Mouse (Mus musculus) heart, embryonic 13.5 days (tissue): ENCODE measurements around the gene Flt3. TPM values are rescaled to one million over a fixed set of nuclear protein-coding genes. Genes with fewer than 3 reads are reported as not detected.

ENCODE experiments used
- ATAC-seq: fragments of 200-750 bp; cut with Nextera tagmentation; 2 replicates; pipeline ENCODE4 v1.8.0; 2017; ENCODE audit warnings: moderate TSS enrichment; ENCODE audit not compliant: insufficient number of reproducible peaks, low FRiP score, low TSS enrichment; ENCODE audit errors: extremely low read depth
- H3K27ac ChIP-seq: fragments of 300-500 bp; sonication (generic); replicated peaks from 2 replicates; pipeline ENCODE4 v1.5.1; 2015; ENCODE audit warnings: moderate library complexity, mild to moderate bottlenecking, inconsistent platforms
- H3K27me3 ChIP-seq: fragments of 300-500 bp; sonication (generic); replicated peaks from 2 replicates; pipeline ENCODE4 v1.6.1; 2015; ENCODE audit warnings: mild to moderate bottlenecking, inconsistent platforms
- H3K36me3 ChIP-seq: fragments of 300-500 bp; sonication (generic); 2 replicates; pipeline ENCODE4 v1.6.1; 2015; ENCODE audit warnings: mild to moderate bottlenecking, inconsistent platforms
- H3K4me1 ChIP-seq: fragments of 300-500 bp; sonication (generic); 2 replicates; pipeline ENCODE4 v1.6.1; 2015; ENCODE audit warnings: inconsistent platforms
- H3K4me2 ChIP-seq: fragments of 300-500 bp; sonication (generic); 2 replicates; pipeline ENCODE4 v1.6.1; 2015; ENCODE audit warnings: inconsistent platforms, mild to moderate bottlenecking, moderate library complexity
- H3K4me3 ChIP-seq: fragments of 300-500 bp; sonication (generic); 2 replicates; pipeline ENCODE4 v1.5.1; 2015; ENCODE audit warnings: moderate library complexity, mild to moderate bottlenecking, inconsistent platforms
- H3K9ac ChIP-seq: fragments of 300-500 bp; sonication (generic); 2 replicates; pipeline ENCODE4 v1.6.1; 2015; ENCODE audit warnings: inconsistent platforms, mild to moderate bottlenecking, moderate library complexity
- H3K9me3 ChIP-seq: fragments of 300-500 bp; sonication (generic); 2 replicates; pipeline ENCODE4 v1.6.1; 2016; ENCODE audit warnings: inconsistent platforms
- WGBS: fragments of 180-500 bp; shearing (Covaris S2); methylation state at CpG from one replicate; pipeline ENCODE4 v1.1.7; 2015; ENCODE audit warnings: mixed read lengths; 5-methylcytosine and 5-hydroxymethylcytosine counted together
- polyA plus RNA-seq: library from polyadenylated mRNA; unstranded; fragments of >200 nt; fragmentation: Nextera tagmentation; extraction: Ambion mirVana; gene quantifications from 2 replicates; pipeline ENCODE4 v1.2.1, GENCODE M21; 2015

Flt3 gene
- polyA plus RNA-seq, 1 experiment from 2014 or later: 0.04 TPM

- Histone ChIP-seq H3K27ac (no peak overlapping the region), H3K36me3 (no peaks in the 10 kb centered on the region), H3K4me2 (no peak overlapping the region), H3K9me3 (0 out of 2 replicates have a peak, but pooled peaks cover 7% of the 10 kb centered on the region), H3K4me3 (no peak overlapping the region), H3K4me1 (no peaks in the 10 kb centered on the region), H3K27me3 (peaks cover 52% of the 10 kb centered on the region), H3K9ac (no peak overlapping the region)
- no peak; the same call in 1 of the 2 replicates for ATAC-seq
- WGBS: 10% methylated on average over 17 of the region's 17 CpGs
These were observed 76.9 kb downstream of the Flt3 start for GRCm38 (mm10) chr5:147323237-147323917.

DNA sequence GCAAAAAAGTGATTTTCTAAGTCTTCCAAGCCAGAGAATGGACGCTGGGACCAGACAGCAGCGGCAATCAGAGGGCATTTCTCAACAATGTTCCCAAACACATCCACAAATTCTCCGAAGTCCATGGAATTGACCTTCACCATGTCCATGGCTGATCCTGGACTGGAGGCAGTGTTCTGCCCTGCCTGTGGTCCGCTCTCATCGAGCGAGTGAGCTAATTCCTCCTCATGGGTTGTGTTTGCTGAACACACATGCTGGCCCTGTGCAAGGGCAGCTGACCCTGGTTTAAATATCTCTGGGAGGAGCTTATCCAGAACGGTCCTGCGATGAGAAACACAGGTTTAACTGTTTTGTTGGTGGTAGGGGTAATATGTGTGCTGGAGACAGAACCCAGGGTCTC, 78.1 kb downstream of the Flt3 start, which contains the start of gene Urad:
TSS of gene Urad (minus strand) at position 258 of the 400 bp plus-strand sequence.
- Histone ChIP-seq H3K4me1 (no peaks in the 10 kb centered on the region), H3K4me2 (no peak within 1 kb of the TSS), H3K36me3 (no peaks in the 10 kb centered on the region), H3K9me3 (no peaks in the 10 kb centered on the region), H3K27ac (no peak within 1 kb of the TSS), H3K9ac (no peak within 1 kb of the TSS), H3K4me3 (no peak within 1 kb of the TSS), H3K27me3 (peaks cover 64% of the 10 kb centered on the region)
- no peak for ATAC-seq
- WGBS: 68% methylated on average over 8 of the region's 8 CpGs

DNA sequence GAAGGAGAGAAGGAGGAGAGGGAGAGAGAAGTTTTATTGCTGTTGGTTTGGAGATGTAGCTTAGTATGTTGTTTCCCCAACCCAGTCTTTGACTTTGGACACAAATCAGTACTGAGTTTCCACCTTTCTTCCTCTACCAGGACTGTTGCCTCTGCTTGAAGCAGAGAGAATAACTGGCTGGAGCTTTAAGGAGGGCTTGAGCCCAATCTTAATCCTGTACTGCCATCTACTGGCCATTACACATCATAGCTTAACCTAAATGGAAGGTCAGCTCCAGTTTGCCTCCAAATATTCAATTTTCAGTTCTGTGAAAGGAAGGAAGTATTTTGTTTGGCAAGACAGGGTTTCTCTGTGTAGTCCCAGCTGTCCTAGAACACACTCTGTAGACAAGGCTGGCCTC, 80.6 kb downstream of the Flt3 start:
- peaks cover 85% of the 10 kb centered on the region for H3K27me3 ChIP-seq
- peaks cover 11% of the 10 kb centered on the region for H3K4me1 ChIP-seq
- no peak for ATAC-seq
- no peaks in the 10 kb centered on the region for H3K36me3 ChIP-seq
- H3K9me3 ChIP-seq: no peaks in the 10 kb centered on the region
- no peak overlapping the region for H3K4me3 ChIP-seq
- no peak overlapping the region for H3K27ac ChIP-seq
- H3K4me2 ChIP-seq: no peak overlapping the region
- H3K9ac ChIP-seq: no peak overlapping the region

- ATAC-seq: no peak
- no peak overlapping the region for H3K27ac ChIP-seq
- H3K4me3 ChIP-seq: no peak overlapping the region
- no peak overlapping the region for H3K9ac ChIP-seq
- H3K36me3 ChIP-seq: no peaks in the 10 kb centered on the region
- H3K4me2 ChIP-seq: no peak overlapping the region
- peaks cover 12% of the 10 kb centered on the region for H3K4me1 ChIP-seq
- WGBS: 27% methylated on average over 7 of the region's 7 CpGs
- peaks cover 98% of the 10 kb centered on the region for H3K27me3 ChIP-seq
- H3K9me3 ChIP-seq: no peaks in the 10 kb centered on the region
These were observed 82.3 kb downstream of the Flt3 start for GRCm38 (mm10) chr5:147317991-147318390.

GRCm38 (mm10) chr5:147317321-147317720, 83.0 kb downstream of the Flt3 start:
- Histone ChIP-seq H3K4me3 (no peak overlapping the region), H3K4me1 (peaks cover 12% of the 10 kb centered on the region), H3K27ac (no peak overlapping the region), H3K36me3 (no peaks in the 10 kb centered on the region), H3K9me3 (no peaks in the 10 kb centered on the region), H3K9ac (no peak overlapping the region), H3K27me3 (peaks cover 98% of the 10 kb centered on the region), H3K4me2 (no peak overlapping the region)
- 3% methylated on average over 7 of the region's 7 CpGs for WGBS
- no peak for ATAC-seq

DNA sequence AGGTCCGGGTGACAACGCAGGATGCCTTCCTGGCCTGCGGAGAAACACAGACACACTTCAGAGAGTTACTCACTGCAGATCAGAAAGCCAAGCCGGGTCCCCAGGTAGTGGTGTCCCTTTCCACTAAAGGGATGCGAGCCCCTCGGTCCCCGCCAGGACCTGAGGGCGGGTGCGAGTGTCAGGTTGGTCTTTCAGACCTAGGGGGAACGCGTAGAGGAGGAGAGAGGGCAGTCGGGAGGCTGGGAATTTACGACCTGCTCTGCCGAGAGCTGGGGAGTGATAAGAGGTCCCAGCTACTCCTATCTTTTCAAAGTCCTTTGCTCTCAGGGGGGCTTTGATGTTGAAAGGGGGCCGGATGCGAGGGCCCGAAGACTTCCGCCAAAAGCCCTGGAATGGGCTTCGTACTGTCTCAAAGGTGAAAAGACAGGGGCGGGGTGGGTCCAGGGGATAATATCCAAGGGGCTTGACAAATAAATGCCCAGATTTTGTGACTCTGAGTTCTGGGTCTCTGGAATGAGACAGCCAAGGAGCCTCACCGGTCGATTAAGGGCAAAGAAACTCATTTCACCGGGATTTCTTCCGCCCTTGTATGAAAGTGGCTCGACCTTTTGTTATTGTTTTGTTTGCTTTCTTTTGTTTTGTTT, 84.7 kb downstream of the Flt3 start:
- Histone ChIP-seq H3K4me1 (peaks cover 12% of the 10 kb centered on the region), H3K27me3 (peaks cover 98% of the 10 kb centered on the region), H3K36me3 (no peaks in the 10 kb centered on the region), H3K27ac (no peak overlapping the region), H3K4me2 (peak overlapping the region; percentile 46), H3K9ac (no peak overlapping the region), H3K9me3 (no peaks in the 10 kb centered on the region), H3K4me3 (peak overlapping the region; percentile 34)
- ATAC-seq: no peak
- 1% methylated on average over 25 of the region's 25 CpGs for WGBS

GRCm38 (mm10) chr5:147314646-147315431, 85.5 kb downstream of the Flt3 start:
- 1% methylated on average over 39 of the region's 39 CpGs for WGBS

GRCm38 (mm10) chr5:147312830-147313685, 87.2 kb downstream of the Flt3 start:
- WGBS: 3% methylated on average over 27 of the region's 27 CpGs
- no peak overlapping the region for H3K4me2 ChIP-seq

More at GRCm38 (mm10) chr5:147314646-147315431, 85.5 kb downstream of the Flt3 start:
- Histone ChIP-seq H3K9ac (no peak overlapping the region), H3K27me3 (peaks cover 98% of the 10 kb centered on the region), H3K9me3 (no peaks in the 10 kb centered on the region), H3K36me3 (no peaks in the 10 kb centered on the region), H3K4me3 (peak overlapping the region; percentile 34), H3K27ac (no peak overlapping the region), H3K4me2 (peak overlapping the region; percentile 46), H3K4me1 (peaks cover 12% of the 10 kb centered on the region)
- no peak for ATAC-seq

DNA sequence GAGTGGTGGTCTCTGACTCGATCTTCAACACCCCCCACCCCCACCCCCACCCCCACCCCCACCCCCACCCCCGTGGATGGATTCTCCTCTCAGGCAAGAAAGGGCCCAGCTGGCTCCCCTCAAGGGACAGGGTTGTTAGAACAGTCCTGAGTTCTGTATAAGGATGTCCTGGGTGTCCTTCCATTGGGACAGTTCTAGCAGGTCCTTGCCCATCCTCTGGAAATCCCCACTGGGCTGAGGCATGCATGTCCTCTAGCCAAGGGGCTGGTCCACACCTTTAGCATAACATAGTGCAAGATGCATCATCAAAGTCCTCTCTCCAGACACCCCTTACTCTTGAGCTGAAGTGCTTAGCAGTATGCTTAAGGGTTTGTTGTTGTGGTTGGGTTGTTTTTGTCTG, 90.5 kb downstream of the Flt3 start:
- ATAC-seq: no peak
- H3K4me1 ChIP-seq: peaks cover 17% of the 10 kb centered on the region
- WGBS: 0% methylated on average over 2 of the region's 2 CpGs
- H3K9ac ChIP-seq: no peak overlapping the region
- no peaks in the 10 kb centered on the region for H3K9me3 ChIP-seq
- no peak overlapping the region for H3K27ac ChIP-seq
- H3K36me3 ChIP-seq: no peaks in the 10 kb centered on the region
- no peak overlapping the region for H3K4me2 ChIP-seq
- H3K27me3 ChIP-seq: peaks cover 100% of the 10 kb centered on the region
- no peak overlapping the region for H3K4me3 ChIP-seq

More at GRCm38 (mm10) chr5:147312830-147313685, 87.2 kb downstream of the Flt3 start:
- Histone ChIP-seq H3K4me1 (peaks cover 12% of the 10 kb centered on the region), H3K36me3 (no peaks in the 10 kb centered on the region), H3K9me3 (no peaks in the 10 kb centered on the region), H3K27ac (no peak overlapping the region), H3K4me3 (no peak overlapping the region), H3K9ac (no peak overlapping the region), H3K27me3 (peaks cover 100% of the 10 kb centered on the region)
- no peak for ATAC-seq

GRCm38 (mm10) chr5:147308451-147308850, 91.8 kb downstream of the Flt3 start:
- 6% methylated on average over 9 of the region's 9 CpGs for WGBS
- Histone ChIP-seq H3K36me3 (no peaks in the 10 kb centered on the region), H3K4me1 (peaks cover 20% of the 10 kb centered on the region), H3K9me3 (no peaks in the 10 kb centered on the region), H3K4me2 (no peak overlapping the region), H3K4me3 (no peak overlapping the region), H3K27me3 (peaks cover 100% of the 10 kb centered on the region), H3K9ac (no peak overlapping the region), H3K27ac (no peak overlapping the region)
- no peak for ATAC-seq

- H3K4me3 ChIP-seq: no peak overlapping the region
- peaks cover 20% of the 10 kb centered on the region for H3K4me1 ChIP-seq
- peaks cover 100% of the 10 kb centered on the region for H3K27me3 ChIP-seq
- no peak overlapping the region for H3K9ac ChIP-seq
- 2% methylated on average over 12 of the region's 12 CpGs for WGBS
- no peaks in the 10 kb centered on the region for H3K9me3 ChIP-seq
- H3K4me2 ChIP-seq: no peak overlapping the region
- H3K27ac ChIP-seq: no peak overlapping the region
- no peak for ATAC-seq
- H3K36me3 ChIP-seq: no peaks in the 10 kb centered on the region
These were observed 92.9 kb downstream of the Flt3 start for GRCm38 (mm10) chr5:147307398-147307785.
